Mouse (Mus musculus): ENCODE results near the gene Acpp.

Acpp gene

GRCm38 (mm10) chr9:104251687-104252086 lies 85.9 kb downstream of the Acpp start:
- DNase-seq (ENCODE audit: low spot score) = no peak

DNA sequence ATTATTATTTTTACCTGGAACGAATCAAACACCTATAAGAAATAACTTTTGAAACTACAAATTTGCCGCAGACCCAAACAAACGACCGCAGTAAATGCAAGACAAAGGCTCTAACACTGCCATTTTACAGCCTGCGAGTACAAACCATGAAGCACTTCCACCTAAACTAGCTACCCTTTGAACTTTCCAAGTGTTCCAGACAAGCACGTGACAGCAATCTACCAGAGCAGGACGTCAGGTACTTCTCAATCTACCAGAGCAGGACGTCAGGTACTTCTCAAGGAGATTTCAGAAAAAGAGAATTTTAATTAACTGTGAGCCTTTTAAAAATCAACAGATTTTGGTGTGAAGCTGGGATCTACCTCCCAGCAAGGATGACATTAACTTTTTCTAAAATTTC lies 86.4 kb downstream of the Acpp start:
- no peak for DNase-seq (ENCODE audit: low spot score)

GRCm38 (mm10) chr9:104247307-104247987 lies 90.1 kb downstream of the Acpp start:
- no peak for DNase-seq (ENCODE audit: low spot score)

- peak; percentile 3 for DNase-seq (ENCODE audit: low spot score)
These were observed 93.6 kb downstream of the Acpp start for GRCm38 (mm10) chr9:104243799-104244466.

DNA sequence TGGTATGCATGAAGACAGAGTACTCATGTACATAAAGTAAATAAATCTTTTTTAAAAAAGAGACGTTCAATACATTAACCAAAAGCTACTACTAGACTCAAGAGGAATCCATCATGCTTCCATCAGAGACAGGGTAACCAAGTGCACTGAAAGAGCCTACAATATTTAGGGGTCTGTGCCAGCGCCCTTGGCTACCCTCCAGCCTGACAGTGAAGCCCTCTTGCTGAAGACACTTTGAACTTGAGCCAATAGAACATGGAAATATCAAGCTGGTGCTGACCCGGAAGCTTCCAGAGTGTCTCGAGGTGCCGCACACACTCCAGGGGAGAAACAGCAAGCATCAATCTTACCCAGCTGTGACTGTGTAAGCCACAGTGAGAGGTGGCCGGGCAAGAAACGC lies 97.4 kb downstream of the Acpp start:
- DNase-seq (ENCODE audit: low spot score) = no peak

- no peak for DNase-seq (ENCODE audit: low spot score)
These were observed 98.5 kb downstream of the Acpp start for GRCm38 (mm10) chr9:104239076-104239475.

Data from spleen, adult 12 weeks (tissue).